Mouse (Mus musculus): ENCODE measurements around the gene Ceacam16. TPM values are rescaled to one million over a fixed set of nuclear protein-coding genes. Genes with fewer than 3 reads are reported as not detected.

The Ceacam16 gene
- under 1 TPM in 1 of 2 experiments, not detected in 1; 0.20 TPM for total RNA-seq (2021)
- long read RNA-seq, experiment 1, result 0 reads
- long read RNA-seq, experiment 2, result 0 reads

DNA sequence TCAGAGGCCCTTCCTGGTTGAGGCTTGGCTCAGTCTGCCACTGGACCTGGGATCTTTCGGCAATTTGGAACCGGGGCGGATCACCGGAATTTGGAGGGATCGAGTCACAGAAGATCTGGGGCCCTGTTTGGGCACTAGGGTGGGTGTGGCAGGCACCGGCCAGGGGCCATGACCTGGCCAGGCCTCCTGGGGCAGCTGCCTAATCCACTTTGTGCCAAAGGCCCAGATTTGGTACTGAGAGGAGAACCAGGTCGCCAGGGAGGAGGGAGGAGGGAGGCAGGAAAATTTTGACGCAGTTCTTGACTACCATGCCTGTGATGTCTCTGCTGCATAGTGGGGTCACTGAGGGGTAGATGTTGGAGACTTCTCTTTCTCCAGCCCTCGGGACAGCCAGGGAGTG is at the start of gene Ceacam16:
Ceacam16 (minus strand) TSS at position 101 of the 400 bp plus-strand sequence.
- no peak for DNase-seq (ENCODE audit: low spot score in 2 of 2)

DNA sequence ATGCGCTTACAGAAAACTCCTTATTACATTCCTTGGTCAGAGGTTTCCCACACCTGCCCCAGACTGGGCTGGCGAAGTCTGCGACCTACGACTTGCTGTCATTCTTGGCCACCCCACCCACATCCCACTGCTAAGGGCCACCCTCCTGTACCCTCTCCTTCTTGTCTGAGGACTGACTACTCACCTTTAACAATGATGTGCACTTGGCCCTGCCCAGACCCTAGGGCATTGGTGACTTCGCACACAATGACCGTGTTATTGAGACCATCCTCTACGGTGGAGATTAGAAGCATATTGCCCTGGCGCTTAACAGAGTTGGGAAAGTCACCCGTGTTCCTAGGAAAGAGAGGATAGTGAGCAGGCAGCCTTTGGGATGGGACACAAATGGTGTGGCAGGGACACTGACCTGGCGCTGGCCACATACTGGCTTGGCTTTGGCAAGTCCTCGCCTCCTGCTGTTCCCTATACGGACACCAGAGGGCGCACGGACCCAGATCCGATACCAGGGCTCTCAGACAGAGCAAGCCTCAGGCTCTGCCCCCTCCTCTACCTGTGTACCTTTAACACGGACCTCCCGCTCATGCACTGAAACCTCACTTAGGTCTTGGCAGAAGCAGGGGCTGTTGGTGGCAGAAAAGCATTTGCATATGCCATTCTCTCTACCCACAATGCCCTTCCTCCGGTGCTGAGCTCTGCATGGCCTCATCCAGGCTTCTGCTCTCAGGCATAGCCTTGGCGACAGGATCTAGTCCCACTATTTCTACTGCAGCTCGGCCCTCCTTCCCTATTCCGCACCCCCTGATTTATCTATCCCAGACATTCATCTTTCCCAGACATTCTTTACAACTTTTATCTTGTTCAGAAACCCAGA is 49.6 kb upstream of the Ceacam16 start:
- peak; percentile 37 to 62 for DNase-seq (ENCODE audit: low spot score in 2 of 2)

DNA sequence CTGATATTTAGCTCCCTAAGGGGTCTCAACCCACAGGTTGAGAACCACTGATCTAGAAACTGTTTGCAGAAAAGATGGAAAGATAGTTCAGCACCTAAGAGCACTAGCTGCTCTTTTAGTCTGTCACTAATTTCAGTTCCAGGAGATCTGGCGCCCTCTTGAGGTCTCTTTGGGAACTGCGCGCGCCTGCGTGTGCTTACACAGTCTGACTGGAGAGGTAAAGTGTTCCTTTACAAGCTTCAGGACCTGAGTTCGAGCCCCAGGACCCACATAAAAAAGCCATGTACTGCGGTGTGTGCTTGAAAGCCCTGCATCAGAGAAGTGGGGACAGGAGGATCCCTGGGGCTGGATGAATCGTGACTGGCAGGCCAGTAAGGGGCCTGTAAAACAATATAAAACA is 28.8 kb upstream of the Ceacam16 start:
- peak in 1 of 2 experiments; percentile 53 for DNase-seq (ENCODE audit: low spot score in 2 of 2)

DNA sequence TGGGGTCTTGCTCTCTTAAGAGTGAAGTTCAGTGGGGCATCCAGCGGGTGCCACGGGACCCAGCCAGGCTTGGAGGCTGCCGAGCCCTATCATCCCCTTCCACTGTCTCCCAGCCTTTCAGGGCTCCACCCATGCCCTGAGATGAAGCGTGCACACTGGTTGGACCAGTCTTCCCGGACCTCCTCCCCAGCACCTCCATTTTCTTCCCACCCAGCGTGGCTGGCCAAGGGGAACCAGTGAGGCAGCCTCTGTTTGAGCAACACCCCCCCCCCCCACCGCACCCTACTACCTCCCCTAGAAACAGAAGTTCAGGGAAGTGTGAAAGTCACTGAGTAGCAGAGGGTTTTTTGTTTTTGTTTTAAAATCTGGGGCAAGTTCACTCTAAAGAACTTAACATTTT is 26.8 kb upstream of the Ceacam16 start, which contains the start of gene Ceacam19:
Ceacam19 (minus strand) TSS at position 117 of the 400 bp plus-strand sequence.
- DNase-seq (ENCODE audit: low spot score in 2 of 2), result no peak

DNA sequence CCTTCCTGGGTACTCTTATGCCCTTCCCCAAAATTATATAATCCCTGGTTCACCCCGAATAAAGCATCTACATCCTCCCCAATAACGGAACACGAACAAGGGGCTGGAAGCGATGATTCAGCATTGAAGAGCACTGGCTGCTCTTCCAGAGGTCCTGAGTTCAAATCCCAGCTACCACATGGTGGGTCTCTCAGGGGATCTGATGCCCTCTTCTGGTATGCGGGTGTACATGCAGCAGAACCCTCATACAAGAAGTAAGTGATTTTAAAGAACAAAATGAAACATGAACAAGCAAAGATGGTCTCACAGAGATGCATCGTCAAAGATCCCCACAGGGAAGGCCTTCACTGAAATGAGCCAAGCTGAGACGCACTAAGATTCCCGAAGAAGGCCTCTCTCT is 19.7 kb upstream of the Ceacam16 start:
- DNase-seq (ENCODE audit: low spot score in 2 of 2), result no peak

DNA sequence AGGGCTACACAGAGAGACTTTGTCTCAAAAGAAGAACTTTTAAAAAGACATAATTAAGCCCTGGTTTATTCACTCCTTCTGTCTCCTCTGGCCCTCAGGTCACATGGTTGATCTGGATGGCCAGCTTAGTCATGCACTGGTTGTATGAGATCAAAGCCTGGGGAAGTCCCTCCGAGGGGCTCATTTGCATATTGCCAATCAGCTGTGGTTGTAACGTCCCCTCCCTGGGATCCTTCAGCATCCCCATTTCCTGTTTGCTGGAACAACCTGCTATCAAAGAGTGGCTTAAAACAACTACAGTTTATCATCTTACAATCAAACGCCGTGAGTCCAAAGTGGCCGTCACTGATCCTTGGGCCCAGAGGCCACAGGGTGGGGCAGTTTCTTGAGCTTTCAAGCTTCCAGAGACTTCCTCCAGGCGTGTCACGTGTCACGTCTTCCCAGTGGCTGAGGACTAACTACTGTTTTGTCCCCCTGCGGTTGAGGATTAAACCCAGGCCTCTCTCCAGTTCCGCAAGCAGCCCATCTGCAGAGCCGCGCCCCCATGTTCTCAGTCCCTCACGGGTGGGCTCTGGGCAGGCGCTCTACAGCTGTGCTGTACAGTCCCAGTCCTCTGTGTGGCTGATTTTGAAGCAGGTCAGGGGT is 15.8 kb upstream of the Ceacam16 start:
- DNase-seq (ENCODE audit: low spot score in 2 of 2), result no peak

DNA sequence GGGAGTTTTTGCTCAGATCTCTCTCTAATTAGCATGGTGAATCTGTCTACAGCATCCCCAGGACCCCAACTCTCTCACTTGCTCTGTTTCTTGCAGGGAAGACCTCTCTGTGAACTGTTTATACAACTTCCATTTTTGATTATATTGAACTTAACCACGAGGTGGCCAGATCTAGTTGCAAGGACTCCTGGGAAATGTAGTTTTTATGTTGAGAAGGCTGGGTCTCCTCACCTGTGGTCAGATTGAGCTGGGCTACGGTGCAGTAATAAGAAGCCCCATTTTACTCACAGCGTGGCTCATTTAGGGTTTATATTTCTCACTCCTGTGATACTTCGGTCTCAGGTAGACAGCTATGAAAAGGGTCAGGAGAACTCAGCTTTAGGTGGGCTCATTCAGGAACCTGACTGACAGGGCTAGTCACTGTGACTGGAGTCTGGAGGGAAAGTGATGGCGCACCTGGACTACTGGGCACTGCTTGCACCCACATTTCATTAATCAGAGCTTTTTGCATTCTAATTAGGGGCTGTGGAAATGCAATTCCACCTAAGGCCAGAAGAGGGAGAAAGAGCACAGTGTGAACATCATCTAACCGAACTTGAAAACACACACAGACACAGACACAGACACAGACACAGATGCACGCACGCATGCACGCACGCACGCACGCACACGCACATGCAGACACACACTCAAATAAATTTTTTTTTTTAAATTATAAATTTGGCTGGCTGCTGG is 15.0 kb upstream of the Ceacam16 start:
- no peak for DNase-seq (ENCODE audit: low spot score in 2 of 2)

DNA sequence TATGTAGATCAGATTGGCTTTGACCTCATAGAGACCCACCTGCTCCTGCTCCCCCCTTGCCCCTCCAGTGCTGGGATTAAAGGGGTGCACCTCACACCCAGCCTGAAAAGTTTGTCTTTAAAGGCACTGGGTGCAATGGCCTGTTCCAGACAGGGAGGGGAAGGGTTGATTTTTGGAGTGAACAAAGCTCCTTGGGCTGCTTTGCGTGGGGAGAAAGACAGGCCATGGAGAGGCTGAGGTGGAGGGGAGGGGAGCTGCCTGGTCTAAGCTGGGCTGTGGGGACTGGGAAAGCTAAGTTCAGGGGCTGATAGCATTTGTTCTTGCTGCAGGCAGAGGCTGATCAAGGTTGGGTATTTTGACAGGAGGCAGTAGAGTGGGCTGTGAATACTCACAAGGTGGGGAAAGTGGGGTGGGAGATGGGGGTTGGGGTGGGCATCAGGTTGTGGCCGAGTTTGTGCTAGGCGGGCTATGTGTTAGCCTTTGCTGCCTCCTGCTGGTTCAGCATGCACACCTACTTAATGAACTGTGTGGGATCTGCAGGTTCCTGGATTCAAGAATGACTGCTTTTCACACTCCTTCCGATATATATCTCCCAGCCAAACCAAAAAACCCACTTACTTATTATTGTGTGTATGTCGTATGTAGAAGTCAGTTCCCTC is 11.0 kb upstream of the Ceacam16 start:
- no peak for DNase-seq (ENCODE audit: low spot score in 2 of 2)

DNA sequence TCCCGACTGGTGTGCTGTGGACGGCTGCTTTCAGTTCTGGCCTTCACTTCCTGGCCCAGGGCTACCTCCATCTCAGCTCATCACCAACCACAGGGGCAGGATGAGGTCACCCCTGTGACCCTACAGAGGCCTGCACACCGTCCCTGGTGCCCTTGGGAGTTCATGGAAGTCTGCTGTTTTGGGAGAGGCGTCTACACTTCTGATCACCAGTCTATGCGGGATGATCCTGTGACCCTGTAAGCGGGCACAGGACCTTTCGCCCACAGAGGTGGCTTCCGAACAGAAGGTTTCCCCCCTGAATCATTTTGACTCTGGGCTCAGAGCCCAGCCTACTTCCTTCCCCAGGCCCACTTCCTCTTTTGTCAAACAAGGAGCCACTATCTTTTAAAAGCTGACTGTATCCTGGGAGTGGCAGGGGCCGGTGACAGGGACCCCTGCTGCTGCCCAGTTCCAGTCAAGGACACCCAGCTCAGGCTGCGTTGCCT is 10.1 kb upstream of the Ceacam16 start:
- DNase-seq (ENCODE audit: low spot score in 2 of 2), result no peak

DNA sequence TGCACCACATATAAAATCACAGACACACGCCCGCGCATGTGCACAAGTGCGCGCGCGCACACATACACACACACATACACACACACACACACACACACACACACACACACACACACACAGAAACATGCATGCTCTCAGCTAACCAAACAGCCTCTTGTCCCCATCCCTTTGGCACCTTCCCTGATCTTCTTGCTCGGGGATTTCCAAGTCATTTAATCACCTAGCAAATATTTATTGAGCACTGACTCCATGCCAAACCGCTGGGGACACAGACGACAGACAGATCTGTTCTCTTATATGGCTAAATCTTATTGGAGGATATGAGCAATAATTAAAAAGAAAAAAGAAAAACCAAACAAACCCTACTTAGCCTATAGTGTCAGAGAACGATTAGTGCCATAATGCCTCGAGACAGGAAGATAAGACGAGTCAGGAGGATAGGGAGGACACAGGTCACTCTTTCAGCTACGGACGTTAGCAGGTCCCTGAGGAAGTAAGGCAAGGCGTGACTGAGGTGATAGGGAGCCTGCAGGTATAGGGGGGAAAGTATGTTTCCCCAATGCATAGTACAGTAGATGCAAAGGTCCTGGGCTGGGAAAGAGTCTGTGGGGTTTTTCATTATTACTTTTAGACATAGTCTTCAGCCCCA is 6.8 kb upstream of the Ceacam16 start:
- no peak for DNase-seq (ENCODE audit: low spot score in 2 of 2)

DNA sequence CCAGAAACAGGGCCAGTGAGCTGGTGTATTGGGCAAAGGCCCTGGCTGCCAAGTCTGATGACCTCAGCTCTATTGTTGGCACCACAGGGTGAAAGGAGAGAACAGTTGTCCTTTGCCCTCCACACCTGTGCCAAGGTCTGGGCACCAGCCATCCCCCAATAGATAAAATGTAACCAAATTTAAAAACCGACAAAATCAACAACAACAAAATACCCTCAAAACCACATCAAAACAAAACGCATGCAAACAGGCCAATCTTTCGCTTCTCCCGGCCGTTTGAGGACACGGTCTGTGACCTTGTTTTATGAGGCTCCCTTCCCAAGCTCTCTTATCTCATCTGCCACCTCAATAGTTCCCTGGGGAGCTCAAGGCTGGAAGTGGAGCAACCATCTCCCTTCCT is 5.4 kb upstream of the Ceacam16 start:
- DNase-seq (ENCODE audit: low spot score in 2 of 2), result no peak

DNA sequence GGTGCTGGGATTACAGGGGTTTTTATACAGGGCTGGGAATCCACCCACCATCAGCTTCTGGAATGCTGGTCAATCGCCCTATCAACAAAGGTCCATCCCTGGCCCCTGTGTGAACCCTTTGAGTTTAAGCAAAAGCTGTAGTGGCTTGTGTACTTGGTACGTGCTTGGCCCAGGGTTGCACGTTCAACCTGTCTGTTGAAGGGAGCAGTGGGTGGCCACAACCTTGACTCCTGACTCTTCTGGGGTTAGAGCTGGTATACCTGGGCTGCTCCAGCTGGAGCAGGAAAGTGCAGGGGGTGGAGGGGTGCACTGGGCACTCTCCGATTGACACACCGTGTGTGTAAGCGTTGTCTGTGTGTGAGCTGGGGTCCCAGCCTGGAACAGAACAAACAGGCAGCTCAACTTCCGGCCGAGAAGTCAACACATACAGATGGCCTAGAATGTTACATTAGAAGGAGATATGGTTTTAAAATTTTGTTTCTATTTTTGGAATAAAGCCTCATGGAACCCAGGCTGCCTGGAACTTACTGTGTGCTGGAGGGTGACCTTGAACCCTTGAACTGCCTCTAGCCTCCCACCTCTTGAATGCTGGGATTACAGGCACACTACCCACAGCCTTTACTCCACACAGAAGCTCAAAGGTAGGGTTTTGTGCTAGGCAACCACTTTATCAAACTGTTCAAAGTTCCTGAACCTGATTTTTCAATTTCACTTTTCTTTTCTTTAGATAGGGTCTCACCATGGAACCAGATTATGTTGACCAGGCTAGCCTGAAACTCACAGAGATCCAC is 4.3 kb upstream of the Ceacam16 start:
- no peak for DNase-seq (ENCODE audit: low spot score in 2 of 2)

DNA sequence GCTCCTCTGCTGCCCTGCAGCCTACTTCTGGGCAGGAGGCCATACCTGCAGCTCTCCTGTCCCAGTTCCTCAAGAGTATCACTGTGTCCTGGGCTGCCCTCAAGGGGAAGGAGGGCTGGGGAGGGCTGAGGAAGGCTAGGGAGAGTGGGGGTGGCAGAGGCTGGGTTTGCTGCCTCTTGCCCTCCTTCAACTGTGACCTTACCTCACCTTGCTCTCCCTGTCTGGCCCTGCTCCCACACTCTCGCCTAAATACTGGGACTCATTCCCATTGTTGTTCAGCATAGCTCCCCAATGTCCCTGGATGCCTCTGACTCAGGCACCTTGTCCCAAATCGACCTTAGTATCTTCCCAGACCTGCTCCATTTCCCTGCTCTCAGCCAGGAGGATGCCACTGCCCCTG is 3.1 kb upstream of the Ceacam16 start:
- DNase-seq (ENCODE audit: low spot score in 2 of 2), result no peak

DNA sequence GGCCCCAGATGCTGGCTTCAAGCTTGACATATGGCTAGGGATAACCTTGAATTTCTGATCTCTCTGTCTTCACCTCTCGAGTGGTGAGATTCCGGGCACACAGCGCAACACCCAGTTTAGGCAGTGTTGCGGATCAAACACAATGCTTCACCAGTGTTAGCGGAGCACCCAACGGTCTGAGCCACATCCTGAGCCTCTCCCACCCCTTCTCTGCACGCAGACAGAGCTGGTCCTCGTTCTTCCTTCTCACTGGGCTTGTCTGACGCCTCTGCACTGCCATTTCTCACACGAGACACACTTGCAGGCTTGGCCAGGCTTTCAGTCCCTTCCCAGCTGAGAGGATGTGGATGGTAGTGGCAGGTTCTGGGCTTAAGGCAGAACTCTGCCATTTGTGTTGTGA is 1.4 kb downstream of the Ceacam16 start:
- DNase-seq (ENCODE audit: low spot score in 2 of 2), result no peak

DNA sequence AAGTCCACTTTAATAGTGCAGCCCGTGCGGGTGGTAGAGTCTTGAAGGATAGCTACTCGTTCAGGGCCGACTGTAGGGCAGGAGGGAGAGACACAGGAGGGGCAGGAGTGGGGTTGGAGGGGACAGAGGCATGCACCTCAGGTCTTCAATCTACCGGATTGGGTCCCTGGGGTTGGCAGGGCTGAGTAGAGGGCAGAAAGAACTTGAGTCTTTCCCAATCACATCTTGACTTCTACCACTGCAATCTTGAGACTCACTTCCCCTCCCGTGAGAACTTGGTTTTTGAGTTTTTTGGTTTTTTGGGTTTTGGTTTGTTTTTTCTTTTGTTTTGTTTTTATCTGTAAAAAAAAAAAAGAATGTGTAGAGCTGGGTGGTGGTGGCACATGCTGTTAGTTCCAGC is 4.8 kb downstream of the Ceacam16 start:
- DNase-seq (ENCODE audit: low spot score in 2 of 2), result no peak

DNA sequence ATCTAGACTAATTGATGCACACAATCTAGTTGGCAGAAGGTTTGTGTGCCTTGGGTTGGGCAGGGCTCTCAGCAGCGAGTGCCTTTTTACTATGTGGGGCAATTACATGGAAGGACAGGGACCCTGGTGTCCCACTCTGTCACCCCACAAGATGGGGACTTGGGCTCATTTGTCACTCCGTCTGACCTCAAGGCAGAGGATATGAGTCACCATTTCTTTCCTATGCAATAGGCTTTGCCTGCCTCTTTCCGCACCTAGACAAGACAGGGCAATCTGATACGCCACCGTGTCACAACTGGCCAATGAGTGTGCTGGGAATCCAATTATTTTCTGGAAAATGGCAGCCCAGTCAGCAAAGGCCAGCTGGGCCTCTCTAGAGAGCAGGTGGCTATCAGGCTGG is 5.4 kb downstream of the Ceacam16 start:
- DNase-seq (ENCODE audit: low spot score in 2 of 2), result no peak

DNA sequence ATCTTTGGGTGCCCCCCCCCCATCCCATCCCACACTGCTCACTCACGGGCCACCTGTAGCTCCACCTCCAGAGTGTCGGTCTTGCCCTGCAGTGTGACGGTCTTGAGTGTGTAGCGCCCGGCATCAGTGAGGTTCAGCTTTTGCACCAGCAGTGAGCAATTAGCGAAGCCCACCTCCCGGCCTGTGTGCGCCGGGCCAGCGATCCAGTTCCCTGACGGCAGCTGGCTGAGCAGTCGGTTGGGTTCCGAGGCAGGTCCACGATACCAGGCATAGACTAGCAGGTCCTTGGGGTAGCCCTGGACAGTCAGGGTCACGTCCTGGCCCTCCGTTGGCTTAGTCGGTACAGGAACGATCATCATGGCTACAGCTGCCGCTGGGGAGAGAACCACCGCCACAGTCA is 7.6 kb downstream of the Ceacam16 start:
- DNase-seq (ENCODE audit: low spot score in 2 of 2), result no peak

DNA sequence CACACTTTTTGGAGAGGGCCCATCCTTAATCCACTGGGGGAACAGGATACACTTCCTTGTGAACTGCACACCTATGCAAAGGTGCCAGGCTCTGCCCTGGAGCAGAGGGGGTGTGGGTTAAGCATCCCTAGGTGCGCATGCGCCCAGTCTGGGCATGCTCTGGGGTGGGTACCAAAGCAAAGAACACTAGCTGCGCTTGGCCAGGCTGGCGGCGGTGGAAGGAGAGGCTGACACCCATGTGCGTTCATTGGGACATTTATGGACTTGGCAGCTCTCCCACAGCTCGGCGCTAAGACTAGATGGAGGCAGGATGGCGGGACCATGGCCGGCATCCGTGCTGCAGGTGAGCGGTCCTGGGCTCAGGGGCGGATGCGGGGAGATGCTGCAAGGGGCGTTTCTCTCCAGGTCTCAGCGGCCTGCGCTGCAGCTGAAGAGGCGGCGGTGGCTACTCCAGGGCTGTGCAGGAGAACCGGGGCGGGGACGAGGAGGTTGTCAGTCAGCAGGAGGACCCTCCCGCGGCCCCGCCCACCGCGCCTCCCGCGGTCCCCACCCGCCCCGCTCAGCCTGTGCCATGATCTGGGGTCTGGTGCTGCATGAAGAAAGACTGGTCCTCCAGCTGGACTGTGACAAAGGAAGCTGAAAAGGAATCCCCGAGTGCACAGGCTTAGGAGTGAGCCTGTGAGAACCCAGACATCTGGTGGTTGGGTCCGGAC is 9.1 kb downstream of the Ceacam16 start, which contains the start of gene Gm19345:
Gm19345 (plus strand) TSS at position 146 of the 713 bp plus-strand sequence.
- DNase-seq (ENCODE audit: low spot score in 2 of 2), result no peak

Measured in adrenal gland, postnatal 4 days (tissue).